Mouse (Mus musculus) kidney, adult 18-20 months (tissue): ENCODE results near the gene E430018J23Rik.
A peak's percentile ranks its signal among the peaks of the same experiment; 100 is the strongest.
"Not testable (repeated sequence)": the region's sequence is repeated elsewhere in the genome, so short reads cannot be mapped to it uniquely, and the experiment has no call there.

Source experiments
- DNase-seq: peaks from one replicate; pipeline ENCODE4 v3.0.0; 2021

The E430018J23Rik gene

DNA sequence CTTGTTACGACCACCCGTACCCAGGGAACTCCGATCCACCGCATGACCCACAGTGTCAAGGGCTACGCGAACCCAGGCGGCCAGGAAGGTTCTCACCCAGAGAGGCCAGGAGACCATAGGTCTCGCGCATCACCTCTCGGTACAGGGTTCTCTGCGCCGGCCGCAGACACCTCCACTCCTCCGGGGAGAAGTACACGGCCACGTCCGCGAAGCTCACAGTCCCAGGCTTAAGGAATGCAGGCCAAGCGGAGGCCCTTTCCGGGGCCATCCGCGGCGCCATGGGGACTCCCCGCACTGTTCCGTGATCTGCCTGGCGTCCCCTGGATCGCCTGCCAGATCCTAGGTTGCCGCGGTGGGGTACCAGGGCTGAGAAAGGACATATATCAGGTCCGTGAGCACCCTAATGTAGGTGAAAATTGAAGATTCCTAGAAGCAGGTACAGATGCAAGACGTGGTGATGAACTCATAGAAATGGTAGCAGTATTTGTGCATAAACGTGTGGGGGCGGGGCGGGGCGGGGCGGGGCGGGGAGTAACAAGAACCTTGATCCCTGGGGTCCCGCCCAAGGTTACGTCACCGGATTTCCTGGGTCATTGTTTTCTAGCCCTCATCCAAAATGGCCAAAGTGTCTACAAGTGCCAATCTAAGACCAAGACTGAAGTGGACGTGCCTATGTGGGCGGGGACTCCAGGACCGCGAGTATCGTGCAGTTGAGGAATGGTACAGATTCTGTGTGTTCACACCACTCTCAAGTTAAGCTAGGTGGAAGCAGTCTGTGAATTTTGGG, at the start of gene E430018J23Rik:
Gene E430018J23Rik (minus strand): TSS at position 473 of the 787 bp plus-strand sequence.
- DNase-seq = peak; percentile 98

DNA sequence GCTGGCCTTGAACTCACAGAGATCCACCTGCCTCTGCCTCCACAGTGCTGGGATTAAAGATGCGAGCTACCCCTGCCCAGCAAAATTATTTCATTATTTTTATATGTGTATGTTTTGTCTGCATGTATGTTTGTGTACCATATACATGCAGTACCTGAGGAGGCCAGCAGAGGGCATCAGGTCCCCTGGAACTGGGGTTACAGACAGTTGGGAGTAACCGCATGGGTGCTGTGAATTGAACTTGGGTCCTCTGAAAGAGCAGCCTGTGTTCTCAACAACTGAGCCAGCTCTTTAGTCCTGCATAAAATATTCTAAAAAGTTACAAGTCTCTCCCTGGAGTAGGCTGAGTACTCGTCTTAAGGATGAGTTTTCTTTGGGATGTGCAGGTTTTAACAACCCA, 44.3 kb upstream of the E430018J23Rik start:
- DNase-seq = no peak

DNA sequence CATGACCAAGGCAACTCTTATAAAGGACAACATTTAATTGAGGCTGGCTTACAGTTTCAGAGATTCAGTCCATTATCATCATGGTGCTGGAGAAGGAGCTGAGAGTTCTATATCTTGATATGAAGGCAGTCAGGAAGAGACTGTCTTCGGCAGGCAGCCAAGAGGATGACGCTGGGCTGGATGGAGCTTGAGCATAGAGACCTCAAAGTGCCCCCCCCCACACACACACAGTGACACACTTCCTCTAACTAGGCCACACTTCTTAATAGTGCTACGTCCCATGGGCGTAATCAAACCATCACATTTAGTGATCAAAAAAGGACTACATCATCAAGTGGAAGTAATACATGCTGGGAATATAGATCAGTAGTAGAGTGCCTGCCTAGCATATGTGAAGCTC, 41.8 kb upstream of the E430018J23Rik start:
- DNase-seq = no peak

DNA sequence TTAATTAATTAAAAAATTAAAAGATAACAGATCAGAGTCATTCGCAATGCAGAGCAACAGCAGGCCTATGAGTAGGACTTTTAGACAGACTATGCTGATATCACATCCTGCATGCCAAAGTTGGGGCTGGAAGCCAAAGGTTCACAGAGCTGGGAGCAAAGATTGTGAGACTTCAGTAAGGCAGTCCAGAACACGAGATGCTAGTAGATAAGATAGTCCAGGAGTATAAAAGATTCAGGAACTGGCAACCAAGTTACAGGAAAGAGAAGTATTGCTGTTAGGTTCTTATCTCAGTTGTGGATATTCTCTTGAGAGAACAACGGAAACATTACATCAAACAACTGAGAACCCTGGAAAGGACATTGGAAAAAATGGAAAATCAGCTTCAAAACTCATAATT, 32.9 kb upstream of the E430018J23Rik start:
- DNase-seq = peak; percentile 32

DNA sequence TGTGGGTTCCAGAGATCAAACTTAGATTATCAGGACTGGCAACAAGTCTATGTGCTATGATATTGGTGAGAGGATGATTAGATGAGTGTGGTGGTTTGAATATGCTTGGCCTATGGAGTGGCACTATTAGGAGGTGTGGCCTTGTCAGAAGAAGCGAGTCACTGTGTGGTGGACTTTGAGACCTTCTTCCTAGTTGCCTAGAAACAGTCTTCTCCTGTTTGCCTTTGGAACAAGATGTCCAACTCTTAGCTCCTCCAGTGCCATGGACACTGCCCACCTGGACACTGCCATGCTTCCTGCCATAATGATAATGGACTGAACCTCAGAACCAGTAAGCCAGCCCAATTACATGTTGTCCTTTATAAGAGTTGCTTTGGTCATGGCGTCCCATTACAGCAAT, 32.5 kb upstream of the E430018J23Rik start:
- DNase-seq = peak; percentile 28

DNA sequence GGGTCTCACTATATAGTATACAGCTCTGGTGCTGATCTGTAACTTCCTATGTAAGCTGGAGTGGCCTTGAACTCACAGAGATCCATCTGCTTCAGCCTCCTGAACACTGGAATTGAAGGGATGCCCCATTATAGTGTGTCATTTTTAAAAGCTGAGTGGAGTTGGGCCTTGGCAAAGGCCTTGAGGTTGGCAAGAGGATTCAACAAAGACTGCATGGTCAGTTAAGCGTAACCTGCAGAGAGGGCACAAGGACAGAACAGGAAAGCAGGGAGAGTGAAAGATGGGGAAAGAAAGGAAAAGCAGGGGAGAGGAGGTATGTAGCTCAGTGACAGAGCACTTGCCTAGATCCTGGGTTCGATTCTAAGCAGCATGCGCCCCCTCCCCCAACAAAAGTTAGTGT, 31.9 kb upstream of the E430018J23Rik start:
- DNase-seq = peak; percentile 38

DNA sequence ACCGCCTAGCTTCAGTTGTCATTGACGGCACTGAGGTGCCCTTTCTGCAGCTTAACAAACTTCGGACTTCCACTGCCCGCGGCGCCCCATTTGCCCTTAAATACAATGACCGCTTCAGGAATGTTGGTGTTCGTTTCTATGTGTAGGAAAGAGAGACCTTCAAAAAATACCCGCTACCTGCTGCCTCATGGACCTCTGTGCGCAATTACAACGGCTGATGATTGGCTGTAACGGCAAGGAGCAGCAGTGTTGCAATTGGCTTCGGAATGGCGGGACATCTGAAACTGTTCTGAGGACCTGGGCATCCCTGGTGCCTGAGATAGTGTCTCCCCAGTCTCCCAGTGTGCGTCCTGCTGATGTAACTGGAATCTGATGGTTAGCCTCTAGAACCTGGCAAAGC, 28.8 kb upstream of the E430018J23Rik start:
- no peak for DNase-seq

DNA sequence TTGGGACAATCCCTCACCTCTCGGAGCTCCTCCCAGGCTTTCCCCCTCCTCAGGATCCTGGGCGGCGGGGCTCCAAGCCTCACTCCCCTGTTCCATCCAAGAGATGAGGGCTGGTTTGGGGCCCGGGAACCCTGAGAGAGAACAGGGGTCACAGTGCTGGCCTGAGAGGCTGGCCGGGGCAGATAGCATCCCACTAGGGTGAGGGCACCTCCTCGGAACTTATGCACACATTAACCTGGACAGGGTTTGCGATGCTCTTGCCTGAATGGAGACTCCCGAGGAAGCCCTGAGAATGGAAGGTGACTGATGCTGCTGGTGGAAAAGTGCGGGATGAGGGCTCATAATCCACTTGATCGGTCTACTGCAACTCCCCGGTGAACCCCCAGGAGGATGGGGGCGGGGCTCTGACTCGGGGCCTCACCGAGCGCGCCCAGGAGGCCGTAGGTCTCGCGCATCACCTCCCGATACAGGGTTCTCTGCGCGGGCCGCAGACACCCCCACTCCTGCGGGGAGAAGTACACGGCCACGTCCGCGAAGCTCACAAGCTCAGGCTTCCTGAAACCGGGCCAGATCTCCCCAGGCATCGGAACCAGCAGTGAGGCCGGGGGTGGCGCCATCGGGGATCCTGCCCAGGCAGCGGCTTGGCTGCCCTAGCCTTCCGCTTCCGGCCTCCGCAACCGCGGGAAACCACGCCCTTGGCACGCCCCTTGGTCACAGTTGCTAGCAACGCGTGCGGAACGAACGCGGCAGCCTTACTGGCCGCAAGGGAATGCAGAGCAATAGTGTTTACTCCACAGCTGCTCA, 28.2 kb upstream of the E430018J23Rik start, which contains the start of gene Zfp688:
Gene Zfp688 (minus strand): TSS at position 681 of the 804 bp plus-strand sequence.
- peak; percentile 97 for DNase-seq

DNA sequence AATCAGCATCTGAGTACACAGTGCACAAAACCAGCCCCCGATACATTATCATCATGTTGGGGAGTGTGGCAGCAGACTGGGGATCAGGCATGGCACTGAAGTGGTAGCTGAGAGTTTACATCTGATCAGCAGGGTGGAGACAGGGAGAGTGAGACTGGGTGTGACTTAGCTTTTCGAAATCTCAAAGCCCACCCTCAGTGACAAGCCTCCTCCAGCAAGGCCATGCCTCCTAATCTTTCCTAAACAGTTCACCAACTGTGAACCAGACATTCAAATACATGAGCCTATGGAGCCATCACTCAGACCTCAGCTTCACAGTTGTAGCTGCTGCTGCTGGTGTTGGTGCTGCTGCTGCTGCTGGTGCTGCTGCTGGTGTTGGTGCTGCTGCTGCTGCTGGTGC, 18.0 kb upstream of the E430018J23Rik start:
- no peak for DNase-seq

DNA sequence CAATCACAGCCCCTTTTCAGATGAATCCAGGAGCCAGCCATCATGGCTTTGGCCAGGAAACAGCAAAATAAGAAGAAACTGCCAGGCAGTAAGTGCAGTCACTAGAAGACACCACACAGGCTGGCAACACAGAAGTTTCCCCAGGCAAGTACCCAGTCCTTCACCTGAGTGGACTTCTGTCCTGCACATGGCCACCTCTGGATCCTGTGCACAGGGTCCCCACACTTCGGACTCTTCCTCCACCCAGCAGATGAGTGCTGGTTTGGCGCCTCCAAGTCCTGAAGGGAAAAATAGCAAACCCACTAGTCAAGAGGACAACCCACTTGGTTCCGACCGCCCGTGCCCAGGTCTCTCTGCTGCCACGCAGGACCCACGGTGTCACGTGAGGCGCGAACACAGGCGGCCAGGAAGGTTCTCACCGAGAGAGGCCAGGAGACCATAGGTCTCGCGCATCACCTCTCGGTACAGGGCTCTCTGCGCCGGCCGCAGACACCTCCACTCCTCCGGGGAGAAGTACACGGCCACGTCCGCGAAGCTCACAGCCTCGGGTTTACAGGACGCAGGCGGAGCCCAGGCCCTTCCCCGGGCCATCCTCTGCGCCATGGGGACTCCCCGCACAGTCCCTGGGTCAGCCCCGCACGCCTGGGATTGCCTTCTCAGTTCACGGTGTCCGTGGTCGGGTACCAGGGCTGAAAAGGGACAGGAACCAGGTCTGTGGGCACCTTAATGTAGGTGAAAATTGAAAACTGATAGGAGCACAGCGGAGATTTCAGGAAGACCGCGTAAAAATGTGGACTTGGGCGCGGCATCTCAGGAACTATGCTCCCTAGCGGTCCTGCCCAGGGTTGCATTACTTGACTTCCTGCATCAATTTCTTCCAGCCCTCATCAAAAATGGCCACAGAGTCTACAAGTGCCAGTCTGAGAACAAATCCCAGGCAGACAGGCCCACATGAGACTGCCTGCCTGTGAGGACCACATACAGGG, 12.9 kb upstream of the E430018J23Rik start, which contains the start of gene Zfp764:
Gene Zfp764 (minus strand): TSS at position 821 of the 986 bp plus-strand sequence.
- peak; percentile 94 for DNase-seq

DNA sequence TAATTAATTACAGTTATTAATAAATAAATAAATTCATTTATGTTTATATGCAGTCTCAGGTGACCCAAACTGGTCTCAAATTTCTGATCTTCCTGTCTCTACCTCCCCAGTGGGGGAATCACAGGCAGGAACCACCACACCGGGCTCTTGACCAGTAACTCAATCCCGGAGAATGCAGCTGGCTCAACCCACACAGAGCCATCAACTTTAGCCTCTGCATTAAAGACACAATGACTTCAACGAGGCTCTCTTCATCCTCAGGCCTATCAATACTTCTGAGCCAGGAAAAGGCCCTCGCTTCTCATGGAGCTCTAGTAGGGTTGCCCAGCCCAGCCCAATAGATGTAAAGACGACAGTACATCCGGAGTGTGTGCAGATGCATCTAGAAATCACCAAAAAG, 10.7 kb upstream of the E430018J23Rik start:
- not testable (repeated sequence) for DNase-seq

DNA sequence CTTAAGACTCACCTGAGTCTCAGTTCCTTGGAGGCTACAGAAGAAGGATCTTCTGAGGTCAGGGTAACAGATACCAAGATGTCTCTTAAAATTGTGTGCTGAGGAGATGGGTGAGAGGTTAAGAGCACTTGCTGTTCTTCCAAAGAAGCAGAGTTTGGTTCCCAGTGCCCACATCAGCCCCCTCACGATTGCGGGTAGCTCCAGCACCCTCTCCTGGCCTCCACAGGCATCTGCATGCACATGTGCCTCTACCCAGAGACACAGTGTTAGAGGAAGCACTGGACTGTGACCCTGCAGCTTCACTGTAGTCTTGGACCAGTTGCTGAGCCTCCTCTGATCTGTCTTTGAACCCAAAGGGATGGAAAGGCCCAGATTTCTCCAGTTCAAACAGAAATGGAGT, 9.6 kb upstream of the E430018J23Rik start:
- DNase-seq = no peak

DNA sequence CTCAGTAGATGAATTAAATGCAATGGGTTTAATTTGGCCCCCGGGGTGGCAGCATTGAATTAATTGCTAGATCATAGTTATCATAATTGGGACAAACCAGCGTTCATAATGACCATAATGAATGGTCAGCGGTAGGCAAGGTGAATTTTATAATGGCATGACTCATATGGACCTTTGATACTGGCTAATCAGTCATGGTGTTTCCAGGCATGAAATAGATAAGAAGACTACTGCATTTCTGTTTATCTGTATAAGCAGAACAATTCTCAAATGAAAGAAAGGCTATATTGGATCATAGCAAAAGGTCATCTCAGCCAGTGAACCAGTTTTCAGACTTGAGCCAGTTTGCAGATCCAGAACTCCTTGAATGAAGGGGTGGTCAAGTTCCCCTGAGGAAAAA, 6.9 kb upstream of the E430018J23Rik start:
- no peak for DNase-seq

DNA sequence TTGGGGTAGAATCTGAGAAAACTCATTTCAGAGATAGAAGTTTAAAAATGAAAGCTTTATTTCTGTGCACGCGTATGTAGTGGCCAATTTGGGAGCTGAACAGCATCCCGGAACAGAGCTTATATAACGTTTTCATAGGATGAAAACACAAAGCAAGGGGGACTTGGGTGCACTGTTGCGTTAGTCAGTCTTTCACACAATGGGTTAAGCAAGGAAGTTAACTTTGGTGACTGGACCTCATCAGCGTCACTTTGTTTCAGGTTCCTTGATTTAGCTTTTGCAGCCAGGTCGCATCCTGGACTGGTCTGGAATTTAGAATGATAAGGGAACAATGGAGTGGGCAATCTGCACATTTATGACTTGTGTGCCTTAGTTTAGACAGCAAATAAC, 510 bp upstream of the E430018J23Rik start:
- DNase-seq = no peak

DNA sequence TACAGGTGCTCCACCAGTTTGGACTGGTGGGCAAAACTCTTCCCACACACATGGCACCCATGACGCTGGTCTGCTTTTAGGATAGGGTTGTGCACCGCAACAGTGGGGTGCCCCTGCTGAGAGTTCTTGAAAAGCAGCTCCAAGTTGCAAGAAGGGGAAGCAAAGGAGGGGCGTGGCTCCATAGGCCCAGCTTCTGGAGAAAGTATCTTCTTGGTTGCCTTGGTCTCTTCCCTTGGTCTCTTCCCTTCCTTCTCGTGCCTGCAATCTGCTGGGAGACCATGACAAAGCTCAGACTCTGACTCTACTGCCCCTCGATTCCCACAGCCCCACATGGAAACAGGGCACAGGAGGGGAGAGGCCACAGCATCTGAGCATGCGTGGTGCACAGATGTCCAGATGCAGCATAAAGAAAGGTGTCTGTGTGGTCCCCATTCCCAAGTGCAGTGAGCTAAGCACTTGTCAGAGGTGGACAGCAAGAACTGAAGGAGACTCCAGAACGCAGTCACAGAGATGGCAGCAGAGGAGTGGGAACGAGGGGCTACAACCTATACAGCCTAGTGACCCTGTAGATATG, 1.1 kb downstream of the E430018J23Rik start:
- DNase-seq = no peak

DNA sequence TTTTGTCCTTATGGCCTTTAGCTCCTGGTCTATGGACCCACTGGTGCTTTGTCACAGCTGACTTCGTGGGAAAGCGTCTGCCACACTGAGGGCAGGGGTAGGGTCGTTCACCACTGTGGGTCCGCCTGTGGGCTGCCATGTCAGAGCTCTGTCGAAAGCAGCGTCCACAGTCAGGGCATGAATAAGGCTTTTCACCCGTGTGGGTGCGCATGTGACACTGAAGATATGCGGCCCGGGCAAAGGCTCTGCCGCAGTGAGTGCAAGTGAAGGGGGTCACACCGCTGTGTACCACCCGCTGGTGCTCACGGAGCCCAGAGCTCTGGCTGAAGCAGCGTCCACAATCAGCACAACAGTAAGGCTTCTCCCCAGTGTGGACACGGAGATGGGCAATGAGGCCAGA, 1.9 kb downstream of the E430018J23Rik start:
- DNase-seq = no peak

DNA sequence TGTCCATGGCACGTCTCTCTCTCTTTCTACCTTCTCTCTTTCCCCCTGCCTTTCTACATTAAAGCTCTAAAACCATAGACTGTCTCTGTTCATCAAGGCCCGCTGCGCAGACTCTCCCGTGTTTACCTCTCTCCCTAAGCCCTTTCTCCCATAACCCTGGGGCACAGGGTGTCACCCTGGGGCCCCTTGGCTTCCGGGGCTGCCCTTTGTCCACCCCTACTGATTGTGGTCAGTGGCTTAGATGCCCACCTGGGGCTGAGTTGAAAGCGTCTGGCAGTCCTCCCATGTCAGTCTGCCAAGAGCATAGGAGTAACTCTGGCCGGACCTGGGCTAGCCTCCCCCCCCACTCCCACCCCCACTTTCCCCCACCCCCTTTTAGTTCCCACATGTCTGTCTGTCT, 3.1 kb downstream of the E430018J23Rik start:
- DNase-seq = no peak

DNA sequence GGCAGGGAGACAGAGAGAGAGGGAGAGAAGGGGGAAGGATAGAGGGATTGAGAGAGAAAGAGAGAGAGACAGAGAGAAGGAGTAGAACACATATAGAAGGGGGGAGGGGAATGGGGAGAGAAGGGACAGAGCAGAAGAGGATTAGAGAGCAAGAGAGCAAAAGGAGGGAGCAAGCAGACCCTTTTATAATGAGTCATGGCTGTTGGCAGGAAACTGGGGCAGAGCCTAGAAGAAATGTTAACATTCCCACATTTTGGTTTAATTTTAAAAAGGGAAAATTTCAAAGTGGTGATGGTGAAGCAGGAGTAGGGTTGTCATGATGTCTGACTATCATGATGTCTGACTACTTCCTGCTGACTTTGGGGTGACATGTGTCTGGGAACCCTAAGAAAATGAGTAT, 5.2 kb downstream of the E430018J23Rik start:
- DNase-seq = not testable (repeated sequence)

DNA sequence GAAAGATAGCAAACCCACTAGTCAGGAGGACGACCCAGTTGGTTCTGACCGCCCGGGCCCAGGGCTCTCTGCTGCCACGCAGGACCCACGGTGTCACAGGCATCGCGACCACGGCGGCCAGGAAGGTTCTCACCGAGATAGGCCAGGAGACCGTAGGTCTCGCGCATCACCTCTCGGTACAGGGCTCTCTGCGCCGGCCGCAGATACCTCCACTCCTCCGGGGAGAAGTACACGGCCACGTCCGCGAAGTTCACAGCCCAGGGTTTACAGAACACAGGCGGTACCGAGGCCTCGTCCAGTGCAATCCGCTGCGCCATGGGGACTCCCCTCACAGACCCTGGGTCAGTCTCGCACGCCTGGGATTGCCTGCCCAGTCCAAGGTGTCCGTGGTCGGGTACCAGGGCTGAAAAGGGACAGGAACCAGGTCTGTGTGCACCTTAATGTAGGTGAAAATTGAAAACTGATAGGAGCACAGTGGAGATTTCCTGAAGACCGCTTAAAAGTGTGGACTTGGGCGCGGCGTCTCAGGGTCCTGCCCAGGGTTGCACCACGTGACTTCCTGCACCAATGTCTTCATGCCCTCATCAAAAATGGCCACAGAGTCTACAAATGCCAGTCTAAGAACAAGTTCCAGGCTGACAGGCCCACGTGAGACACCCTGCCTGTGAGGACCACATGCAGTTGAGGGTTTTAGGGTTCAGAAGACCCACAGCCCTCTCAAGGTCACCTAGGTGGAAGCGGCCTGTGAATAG, 6.6 kb downstream of the E430018J23Rik start, which contains the start of gene 9130019O22Rik:
Gene 9130019O22Rik (minus strand): TSS at position 526 of the 752 bp plus-strand sequence.
- peak; percentile 91 for DNase-seq

DNA sequence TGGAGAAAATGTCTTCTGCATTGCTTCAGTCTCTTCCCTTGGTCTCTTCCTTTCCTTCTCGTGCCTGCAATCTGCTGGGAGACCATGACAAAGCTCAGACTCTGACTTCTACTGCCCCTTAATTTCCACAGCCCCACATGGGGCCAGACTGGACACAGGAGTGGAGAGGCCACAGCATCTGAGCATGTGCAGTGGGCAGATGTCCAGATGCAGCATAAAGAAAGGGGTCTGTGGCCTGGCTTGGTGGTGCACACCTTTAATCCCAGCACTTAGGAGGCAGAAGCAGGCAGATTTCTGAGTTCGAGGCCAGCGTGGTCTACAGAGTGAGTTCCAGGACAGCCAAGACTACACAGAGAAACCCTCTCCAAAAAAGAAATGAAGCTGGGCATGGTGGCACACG, 7.9 kb downstream of the E430018J23Rik start:
- DNase-seq = not testable (repeated sequence)

DNA sequence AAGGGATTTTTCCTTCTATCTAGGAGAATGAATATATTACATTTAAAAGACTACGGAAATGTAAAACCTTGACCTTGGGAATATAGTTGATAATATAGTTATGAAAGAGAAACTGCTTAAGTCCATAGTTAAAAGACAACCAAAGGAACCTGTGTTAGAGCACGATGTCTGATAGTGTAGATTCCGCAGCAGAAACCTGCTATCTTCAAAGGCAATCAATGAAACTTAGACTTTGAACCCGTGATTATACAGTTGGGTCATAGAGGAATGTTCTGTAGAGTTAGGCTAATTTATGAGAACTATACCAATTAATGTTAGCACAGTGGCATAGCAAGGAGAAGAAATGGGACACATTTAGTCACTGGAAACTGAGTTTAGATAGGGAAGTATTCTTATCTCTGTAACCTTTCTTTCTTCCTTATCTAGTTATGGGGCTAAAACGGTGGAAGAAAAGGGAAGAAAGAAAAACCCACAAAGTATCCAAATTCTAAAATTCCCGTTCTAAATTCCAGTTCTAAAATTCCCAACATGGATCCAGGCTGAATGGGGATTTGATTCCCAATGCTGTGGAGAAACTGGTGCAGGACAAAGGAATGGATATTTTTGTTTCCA, 15.0 kb downstream of the E430018J23Rik start:
- no peak for DNase-seq
